Mouse (Mus musculus) embryonic facial prominence, embryonic 10.5 days (tissue): ENCODE measurements around the gene Eif2b3. TPM values are rescaled to one million over a fixed set of nuclear protein-coding genes. Genes with fewer than 3 reads are reported as not detected.
A peak's percentile ranks its signal among the peaks of the same experiment; 100 is the strongest.

Experiments
- DNase-seq: peaks from one replicate; pipeline ENCODE4 v3.0.0-alpha.2; 2017; ENCODE audit warnings: low spot score
- H3K27ac ChIP-seq: fragments of 300-500 bp; sonication (generic); replicated peaks from 2 replicates; pipeline ENCODE4 v1.5.1; 2016; ENCODE audit warnings: mild to moderate bottlenecking
- H3K27me3 ChIP-seq: fragments of 300-500 bp; sonication (generic); replicated peaks from 2 replicates; pipeline ENCODE4 v1.6.1; 2016; ENCODE audit warnings: low read depth, mild to moderate bottlenecking; ENCODE audit not compliant: poor library complexity, severe bottlenecking
- H3K36me3 ChIP-seq: fragments of 300-500 bp; sonication (generic); replicated peaks from 2 replicates; pipeline ENCODE4 v1.6.1; 2016; ENCODE audit warnings: mild to moderate bottlenecking, moderate library complexity
- H3K4me1 ChIP-seq: fragments of 300-500 bp; sonication (generic); 2 replicates; pipeline ENCODE4 v1.6.1; 2016
- H3K4me3 ChIP-seq: fragments of 300-500 bp; sonication (generic); 2 replicates; pipeline ENCODE4 v1.5.1; 2016; ENCODE audit warnings: mild to moderate bottlenecking, moderate library complexity
- H3K9me3 ChIP-seq: fragments of 300-500 bp; sonication (generic); 2 replicates; pipeline ENCODE4 v1.6.1; 2016; ENCODE audit warnings: mild to moderate bottlenecking
- WGBS: fragments of 180-500 bp; shearing (Covaris S2); methylation state at CpG from one replicate; pipeline ENCODE4 v1.1.7; 2016; 5-methylcytosine and 5-hydroxymethylcytosine counted together
- polyA plus RNA-seq: library from polyadenylated mRNA; unstranded; fragments of >200 nt; fragmentation: Nextera tagmentation; extraction: Ambion mirVana; gene quantifications from 2 replicates; pipeline ENCODE4 v1.2.1, GENCODE M21; 2016

The Eif2b3 gene
- polyA plus RNA-seq, 1 experiment from 2014 or later, result 63.3 TPM

GRCm38 (mm10) chr4:117120445-117121414 lies 101.5 kb downstream of the Eif2b3 start:
- peak; percentile 94 for DNase-seq
- Histone ChIP-seq H3K4me1 (peaks cover 36% of the 10 kb centered on the region), H3K36me3 (peaks cover 6% of the 10 kb centered on the region), H3K4me3 (peak overlapping the region; percentile 85), H3K9me3 (no peaks in the 10 kb centered on the region), H3K27ac (peak overlapping the region; percentile 93), H3K27me3 (no peaks in the 10 kb centered on the region)
- WGBS, result under 1% methylated on average over 69 of the region's 69 CpGs

- no peaks in the 10 kb centered on the region for H3K36me3 ChIP-seq
- H3K4me1 ChIP-seq, result peaks cover 47% of the 10 kb centered on the region
- no peak overlapping the region for H3K4me3 ChIP-seq
- H3K9me3 ChIP-seq, result no peaks in the 10 kb centered on the region
- 88% methylated on average over 4 of the region's 4 CpGs for WGBS
- H3K27ac ChIP-seq, result no peak overlapping the region
- no peaks in the 10 kb centered on the region for H3K27me3 ChIP-seq
- DNase-seq, result no peak
Measured at GRCm38 (mm10) chr4:117122209-117122608, 103.0 kb downstream of the Eif2b3 start.

- H3K4me1 ChIP-seq, result peaks cover 47% of the 10 kb centered on the region
- no peak overlapping the region for H3K4me3 ChIP-seq
- DNase-seq, result no peak
- peaks cover 10% of the 10 kb centered on the region for H3K36me3 ChIP-seq
- 76% methylated on average over 9 of the region's 9 CpGs for WGBS
- H3K9me3 ChIP-seq, result no peaks in the 10 kb centered on the region
- H3K27ac ChIP-seq, result no peak overlapping the region; the same call in none of the 2 replicates
- H3K27me3 ChIP-seq, result no peaks in the 10 kb centered on the region
Measured at GRCm38 (mm10) chr4:117123546-117124217, 104.5 kb downstream of the Eif2b3 start.

GRCm38 (mm10) chr4:117124218-117124517 lies 105.0 kb downstream of the Eif2b3 start:
- Histone ChIP-seq H3K36me3 (peaks cover 15% of the 10 kb centered on the region), H3K27me3 (no peaks in the 10 kb centered on the region), H3K9me3 (no peaks in the 10 kb centered on the region), H3K4me1 (peaks cover 47% of the 10 kb centered on the region), H3K27ac (peak overlapping the region; percentile 83), H3K4me3 (no peak overlapping the region)
- no peak for DNase-seq
- 88% methylated on average over 3 of the region's 3 CpGs for WGBS

GRCm38 (mm10) chr4:117124518-117125347 lies 105.5 kb downstream of the Eif2b3 start:
- H3K27me3 ChIP-seq, result peaks cover 4% of the 10 kb centered on the region
- WGBS, result 67% methylated on average over 14 of the region's 14 CpGs
- H3K36me3 ChIP-seq, result peaks cover 19% of the 10 kb centered on the region
- H3K4me1 ChIP-seq, result peaks cover 46% of the 10 kb centered on the region
- DNase-seq, result no peak
- H3K4me3 ChIP-seq, result peak overlapping the region; percentile 23
- H3K9me3 ChIP-seq, result no peaks in the 10 kb centered on the region
- peak overlapping the region; percentile 83 for H3K27ac ChIP-seq

- Histone ChIP-seq H3K9me3 (no peaks in the 10 kb centered on the region), H3K27ac (peak within 1 kb of the TSS; percentile 83), H3K4me1 (peaks cover 45% of the 10 kb centered on the region), H3K27me3 (peaks cover 9% of the 10 kb centered on the region), H3K4me3 (peak within 1 kb of the TSS; percentile 23), H3K36me3 (peaks cover 26% of the 10 kb centered on the region)
- WGBS, result 37% methylated on average over 8 of the region's 8 CpGs
- peak; percentile 64 for DNase-seq
Measured at GRCm38 (mm10) chr4:117125348-117125909, 106.2 kb downstream of the Eif2b3 start, which contains the start of gene Btbd19. Btbd19 (minus strand) TSS chr4:117125725.

- peak overlapping the region; percentile 83 for H3K27ac ChIP-seq
- peak; percentile 39 for DNase-seq
- no peaks in the 10 kb centered on the region for H3K9me3 ChIP-seq
- H3K4me3 ChIP-seq, result peak overlapping the region; percentile 23
- WGBS, result 44% methylated on average over 15 of the region's 15 CpGs
- peaks cover 16% of the 10 kb centered on the region for H3K27me3 ChIP-seq
- H3K4me1 ChIP-seq, result peaks cover 48% of the 10 kb centered on the region
- H3K36me3 ChIP-seq, result peaks cover 30% of the 10 kb centered on the region
Measured at GRCm38 (mm10) chr4:117125910-117126674, 106.9 kb downstream of the Eif2b3 start.

- DNase-seq, result no peak
Measured at GRCm38 (mm10) chr4:117126675-117127290, 107.6 kb downstream of the Eif2b3 start, which contains the start of gene Tctex1d4. Tctex1d4 (plus strand) TSS chr4:117126794.

GRCm38 (mm10) chr4:117127991-117128686 lies 108.9 kb downstream of the Eif2b3 start:
- Histone ChIP-seq H3K9me3 (no peaks in the 10 kb centered on the region), H3K4me3 (no peak overlapping the region), H3K27me3 (peaks cover 37% of the 10 kb centered on the region), H3K36me3 (peaks cover 37% of the 10 kb centered on the region), H3K27ac (no peak overlapping the region), H3K4me1 (peaks cover 63% of the 10 kb centered on the region)
- WGBS, result 91% methylated on average over 33 of the region's 33 CpGs
- DNase-seq, result no peak

More at GRCm38 (mm10) chr4:117126675-117127290, 107.6 kb downstream of the Eif2b3 start, which contains the start of gene Tctex1d4:
- Histone ChIP-seq H3K9me3 (no peaks in the 10 kb centered on the region), H3K27ac (peak within 1 kb of the TSS; percentile 83), H3K4me1 (peaks cover 49% of the 10 kb centered on the region), H3K36me3 (peaks cover 36% of the 10 kb centered on the region), H3K4me3 (peak within 1 kb of the TSS; percentile 23), H3K27me3 (peaks cover 23% of the 10 kb centered on the region)
- 87% methylated on average over 9 of the region's 9 CpGs for WGBS

GRCm38 (mm10) chr4:117130790-117131189 lies 111.6 kb downstream of the Eif2b3 start:
- H3K27me3 ChIP-seq, result peaks cover 45% of the 10 kb centered on the region
- DNase-seq, result no peak
- WGBS, result 61% methylated on average over 6 of the region's 6 CpGs
- no peaks in the 10 kb centered on the region for H3K9me3 ChIP-seq
- peak overlapping the region; percentile 92 for H3K4me3 ChIP-seq
- H3K4me1 ChIP-seq, result peaks cover 56% of the 10 kb centered on the region
- H3K27ac ChIP-seq, result no peak overlapping the region
- H3K36me3 ChIP-seq, result peaks cover 37% of the 10 kb centered on the region
